Mouse (Mus musculus) gastrocnemius, postnatal 4 days (tissue): Measurements from ENCODE around the gene Fyb. TPM values are rescaled to one million over a fixed set of nuclear protein-coding genes. Genes with fewer than 3 reads are reported as not detected.

Experiments
- DNase-seq, 2 experiments: peaks; one replicate each; pipeline ENCODE4 v3.0.0; 2021 to 2022; ENCODE audit warnings: low spot score in 2 of 2, mixed read lengths in 2 of 2
- long read RNA-seq, 2 experiments: library from polyadenylated mRNA; stranded (forward); transcript quantifications; one replicate each; pipeline ENCODE4 v2.0.0; 2021
- total RNA-seq, 2 experiments: library from RNA; stranded (reverse); gene quantifications; 2 replicates each; pipeline ENCODE4 v1.2.3; 2021

Gene Fyb
- total RNA-seq: 1 to 10 TPM; 3.9 to 9.7 TPM
- long read RNA-seq, experiment 1: 0 reads
- long read RNA-seq, experiment 2: 0 reads

- DNase-seq: no peak
Observed at GRCm38 (mm10) chr15:6522653-6523167, at the start of gene Fyb. Fyb (plus strand) TSS chr15:6522853.

GRCm38 (mm10) chr15:6483561-6483960, 39.1 kb upstream of the Fyb start:
- DNase-seq: no peak

GRCm38 (mm10) chr15:6492386-6492785, 30.3 kb upstream of the Fyb start:
- no peak for DNase-seq

GRCm38 (mm10) chr15:6498396-6499070, 24.1 kb upstream of the Fyb start:
- DNase-seq: no peak

- no peak for DNase-seq
Observed at GRCm38 (mm10) chr15:6500787-6501186, 21.9 kb upstream of the Fyb start.

GRCm38 (mm10) chr15:6517525-6517924, 5.1 kb upstream of the Fyb start:
- no peak for DNase-seq

GRCm38 (mm10) chr15:6519417-6520255, 3.0 kb upstream of the Fyb start:
- DNase-seq: no peak

GRCm38 (mm10) chr15:6520505-6521155, 2.0 kb upstream of the Fyb start:
- DNase-seq: no peak

- no peak for DNase-seq
Observed at GRCm38 (mm10) chr15:6524801-6525200, 2.1 kb downstream of the Fyb start.

- DNase-seq: no peak
Observed at GRCm38 (mm10) chr15:6525386-6525785, 2.7 kb downstream of the Fyb start.

GRCm38 (mm10) chr15:6533858-6534343, 11.2 kb downstream of the Fyb start:
- DNase-seq: no peak

- DNase-seq: no peak
Observed at GRCm38 (mm10) chr15:6534592-6534991, 11.9 kb downstream of the Fyb start.

- DNase-seq: no peak
Observed at GRCm38 (mm10) chr15:6539639-6540338, 17.1 kb downstream of the Fyb start.

GRCm38 (mm10) chr15:6548911-6549310, 26.3 kb downstream of the Fyb start:
- DNase-seq: no peak

GRCm38 (mm10) chr15:6551875-6552274, 29.2 kb downstream of the Fyb start:
- DNase-seq: no peak

GRCm38 (mm10) chr15:6554742-6555141, 32.1 kb downstream of the Fyb start:
- no peak for DNase-seq

GRCm38 (mm10) chr15:6555536-6555935, 32.9 kb downstream of the Fyb start:
- no peak for DNase-seq

GRCm38 (mm10) chr15:6556272-6556671, 33.6 kb downstream of the Fyb start:
- DNase-seq: no peak

GRCm38 (mm10) chr15:6556911-6557310, 34.3 kb downstream of the Fyb start:
- no peak for DNase-seq

GRCm38 (mm10) chr15:6557552-6557951, 34.9 kb downstream of the Fyb start:
- DNase-seq: no peak

- no peak for DNase-seq
Observed at GRCm38 (mm10) chr15:6559188-6559587, 36.5 kb downstream of the Fyb start.
